In the genomic region with DNA sequence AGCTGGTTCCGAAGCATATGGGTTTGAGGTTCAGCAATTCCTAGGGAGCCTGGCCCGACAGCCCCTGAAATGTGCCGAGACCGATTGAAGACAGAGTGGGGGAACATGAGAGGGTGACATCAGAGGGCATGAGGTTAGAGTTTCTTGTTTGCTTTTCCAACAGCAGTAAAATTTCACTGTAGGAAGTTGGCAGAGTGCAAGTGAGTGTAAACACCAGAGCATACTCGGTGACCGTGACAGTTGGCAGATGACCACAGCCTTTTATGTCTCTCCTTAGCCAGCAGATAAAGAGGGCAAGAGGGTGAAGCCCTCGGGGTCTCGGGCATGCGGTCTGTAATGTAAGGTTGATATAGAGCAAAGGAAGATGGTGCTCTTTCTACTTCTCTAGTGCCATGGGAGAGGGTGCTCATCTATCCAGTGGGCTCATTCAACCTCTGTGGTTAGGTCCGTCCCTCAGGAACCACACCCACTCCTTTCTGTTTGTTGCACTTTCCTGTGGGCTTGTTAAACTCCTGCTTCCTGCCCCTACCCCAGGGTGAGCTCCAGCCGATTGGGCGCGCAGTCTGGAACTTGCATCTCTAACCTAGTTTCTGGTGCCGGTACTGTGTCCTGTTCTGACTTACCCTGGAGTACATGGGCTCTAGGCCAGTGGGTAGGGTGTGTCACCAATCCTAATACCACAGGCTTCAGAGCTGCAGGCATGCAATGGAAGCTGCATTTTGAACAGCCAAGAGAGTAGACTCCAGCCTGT, we compare ENCODE assay signal across 10 mouse cellular contexts. TPM values are rescaled to one million over a fixed set of nuclear protein-coding genes. Genes with fewer than 3 reads are reported as not detected.
DNase-seq lines count a peak whose midpoint lies in the region; ATAC-seq and TF ChIP-seq lines count a peak whose summit lies in the region.
"Had no signal": no experiment of that assay in that cellular context is flagged by ENCODE, and none has a peak within 500 bp of the region (broad histone marks: within the 10 kb centered on the region; RNA-seq: fewer than 3 reads in every experiment).

No protein-coding gene starts in this region.

- no peak overlapping the region for H3K9ac ChIP-seq in intestine, postnatal 0 days (ENCODE audit: low read depth, low read length)
- no peak overlapping the region for H3K9ac ChIP-seq in lung, postnatal 0 days (replicated peaks; ENCODE audit: low read depth)

- H3K4me3 ChIP-seq in brown adipose tissue, adult 24 weeks (ENCODE audit: insufficient read depth, low read depth, low read length): no peak overlapping the region
- H3K4me3 ChIP-seq in intestine, postnatal 0 days (ENCODE audit: low read depth, low read length): no peak overlapping the region
- H3K4me3 ChIP-seq in lung, postnatal 0 days (ENCODE audit: low read depth, low read length): no peak overlapping the region
- H3K4me3 ChIP-seq: forebrain, embryonic 10.5 days; megakaryocyte, embryonic 14.5 days had no signal

- 36% methylated on average over 14 of the region's 14 CpGs for WGBS in intestine, postnatal 0 days
- WGBS in lung, postnatal 0 days: 22% methylated on average over 14 of the region's 14 CpGs

- ATAC-seq in intestine, postnatal 0 days: peak; percentile 41
- ATAC-seq in lung, postnatal 0 days: peak; percentile 70
- ATAC-seq in erythroid progenitor cell, adult 5-6 weeks (replicated peaks; ENCODE audit: low FRiP score, poor library complexity, severe bottlenecking): no peak

- no peaks in the 10 kb centered on the region for H3K9me3 ChIP-seq in intestine, postnatal 0 days (ENCODE audit: control insufficient read depth)
- no peaks in the 10 kb centered on the region for H3K9me3 ChIP-seq in lung, postnatal 0 days (ENCODE audit: low read length)
- H3K9me3 ChIP-seq: forebrain, embryonic 10.5 days; megakaryocyte, embryonic 14.5 days had no signal

- peak; percentile 26 for DNase-seq in embryo, embryonic 10 days (ENCODE audit: low spot score)
- no peak for DNase-seq in embryo, embryonic 11 days
- DNase-seq in lung, postnatal 0 days (ENCODE audit: low spot score): peak; percentile 79
- DNase-seq in spleen, adult 12 weeks (ENCODE audit: low spot score): no peak
- no peak for DNase-seq in left cerebral cortex, adult 11 months (ENCODE audit: low spot score)

- H3K4me2 ChIP-seq in intestine, postnatal 0 days (replicated peaks; ENCODE audit: low read depth): peak overlapping the region; percentile 21; the same call in 1 of the 2 replicates
- H3K4me2 ChIP-seq in lung, postnatal 0 days (replicated peaks; ENCODE audit: low read depth, low read length): peak overlapping the region; percentile 22; the same call in 1 of the 2 replicates

- peak; percentile 18; the same call in 1 of the 2 replicates for TF ChIP-seq EP300 in lung, postnatal 0 days (IDR thresholded peaks at IDR 0.05)

- H3K36me3 ChIP-seq in intestine, postnatal 0 days (ENCODE audit: control insufficient read depth, insufficient read depth): no peaks in the 10 kb centered on the region
- no peaks in the 10 kb centered on the region for H3K36me3 ChIP-seq in lung, postnatal 0 days (ENCODE audit: insufficient read depth, low read length)
- H3K36me3 ChIP-seq: forebrain, embryonic 10.5 days had no signal

- H3K4me1 ChIP-seq in brown adipose tissue, adult 24 weeks (ENCODE audit: control insufficient read depth, insufficient read depth, insufficient read length, low read length): peaks cover 30% of the 10 kb centered on the region
- peaks cover 20% of the 10 kb centered on the region for H3K4me1 ChIP-seq in intestine, postnatal 0 days (replicated peaks; ENCODE audit: control insufficient read depth, insufficient read depth, low read length)
- peaks cover 11% of the 10 kb centered on the region; the same call in 1 of the 2 replicates for H3K4me1 ChIP-seq in lung, postnatal 0 days (ENCODE audit: insufficient read depth, low read depth, low read length)

- no peaks in the 10 kb centered on the region for H3K27me3 ChIP-seq in intestine, postnatal 0 days (replicated peaks; ENCODE audit: control insufficient read depth, insufficient read depth, low read length)
- no peaks in the 10 kb centered on the region for H3K27me3 ChIP-seq in lung, postnatal 0 days (replicated peaks; ENCODE audit: insufficient read depth, low read length)

- no peak for TF ChIP-seq CTCF in intestine, postnatal 0 days (IDR thresholded peaks at IDR 0.05; ENCODE audit: low read depth)
- TF ChIP-seq CTCF in lung, postnatal 0 days (IDR thresholded peaks at IDR 0.05): no peak

- peak overlapping the region; percentile 64 for H3K27ac ChIP-seq in brown adipose tissue, adult 24 weeks (replicated peaks; ENCODE audit: low read depth, low read length)
- peak overlapping the region; percentile 61; the same call in 1 of the 2 replicates for H3K27ac ChIP-seq in intestine, postnatal 0 days (ENCODE audit: low read depth, low read length)
- 0 out of 2 replicates have a peak overlapping the region, but pooled peaks have one; percentile 11 for H3K27ac ChIP-seq in lung, postnatal 0 days (ENCODE audit: low read length)
- H3K27ac ChIP-seq: forebrain, embryonic 10.5 days had no signal

RNA-seq across cellular contexts. Expression of gene Galnt10, which starts 43.1 kb away (rescaled TPM):
- polyA plus RNA-seq in brown adipose tissue, adult 24 weeks (2012; ENCODE audit: insufficient read depth, insufficient read length, missing spikeins): 2.5 and 3.3 TPM in 2 replicates
- 19.8 and 22.5 TPM in 2 replicates for polyA plus RNA-seq in intestine, postnatal 0 days (2015; fragmentation: Nextera tagmentation; extraction: Ambion mirVana)
- polyA plus RNA-seq in lung, postnatal 0 days (2015; fragmentation: Nextera tagmentation; extraction: Ambion mirVana): 6.1 and 6.4 TPM in 2 replicates
- 50.5 and 56.6 TPM in 2 replicates for total RNA-seq in erythroid progenitor cell, adult 5-6 weeks (2015; ENCODE audit: low replicate concordance)
- 81.6 and 90.9 TPM in 2 replicates for total RNA-seq in erythroid progenitor cell, adult 5-6 weeks (2017; ENCODE audit: low replicate concordance)

Comparison
In these comparisons a context has a peak if more than half of its experiments do, and no peak if none do; other contexts are left out.
1. DNase-seq: peak in embryo, embryonic 10 days (single experiment) and lung, postnatal 0 days (single experiment); none in embryo, embryonic 11 days (single experiment), spleen, adult 12 weeks (single experiment) and left cerebral cortex, adult 11 months (single experiment).
2. H3K27ac ChIP-seq: peak in every context shown above with its lines; median percentile 64 in brown adipose tissue, adult 24 weeks; 61 in intestine, postnatal 0 days; 11 in lung, postnatal 0 days.